Mouse (Mus musculus) G1E (cell line): ENCODE results near the gene Serinc3. TPM values are rescaled to one million over a fixed set of nuclear protein-coding genes. Genes with fewer than 3 reads are reported as not detected.

ENCODE experiments used
- ATAC-seq: 2 replicates; pipeline ENCODE4 v1.8.0; 2016; ENCODE audit warnings: mild to moderate bottlenecking; ENCODE audit not compliant: insufficient number of reproducible peaks, poor library complexity, low FRiP score, severe bottlenecking; ENCODE audit errors: extremely low read depth
- DNase-seq: peaks from one replicate; pipeline ENCODE4 v3.0.0; 2012; ENCODE audit warnings: low spot score
- H3K27me3 ChIP-seq: 2 replicates; pipeline ENCODE4 v1.6.1; 2012; ENCODE audit warnings: mild to moderate bottlenecking, low read length, inconsistent platforms; ENCODE audit not compliant: insufficient read depth
- H3K36me3 ChIP-seq: replicated peaks from 2 replicates; pipeline ENCODE3; 2012; ENCODE audit warnings: mild to moderate bottlenecking, inconsistent platforms
- H3K4me1 ChIP-seq: 2 replicates; pipeline ENCODE4 v1.6.1; 2012; ENCODE audit warnings: low read depth, low read length, inconsistent platforms, mixed read lengths; ENCODE audit not compliant: insufficient read depth
- H3K4me3 ChIP-seq: 2 replicates; pipeline ENCODE4 v1.5.1; 2012; ENCODE audit warnings: low read depth, mild to moderate bottlenecking, inconsistent platforms, low read length, moderate library complexity, mixed read lengths
- H3K9me3 ChIP-seq: replicated peaks from 2 replicates; pipeline ENCODE4 v1.6.1; 2012; ENCODE audit warnings: inconsistent platforms
- CTCF ChIP-seq: IDR thresholded peaks from 2 replicates; pipeline ENCODE4 v1.5.1; 2012; ENCODE audit warnings: low read depth, low read length, inconsistent platforms, mixed read lengths
- GATA1 ChIP-seq: IDR thresholded peaks from 2 replicates; pipeline ENCODE4 v1.6.1; 2012; ENCODE audit warnings: borderline replicate concordance, low read length, inconsistent platforms, mixed read lengths
- GATA2 ChIP-seq: IDR thresholded peaks from 2 replicates; pipeline ENCODE4 v1.6.1; 2012; ENCODE audit warnings: low read depth, low read length, inconsistent platforms, borderline replicate concordance
- POLR2AphosphoS5 ChIP-seq: IDR thresholded peaks from 2 replicates; pipeline ENCODE4 v1.6.1; 2012; ENCODE audit warnings: low read depth, low read length, inconsistent platforms; ENCODE audit not compliant: insufficient replicate concordance
- TAL1 ChIP-seq: conservative IDR thresholded peaks from 2 replicates; pipeline ENCODE4 v1.6.1; 2012; ENCODE audit warnings: low read depth, low read length, inconsistent platforms, mixed read lengths
- polyA plus RNA-seq: library from polyadenylated mRNA; stranded (reverse); fragments of >175 nt; gene quantifications from 2 replicates; pipeline ENCODE4 v1.2.3, GENCODE M21; 2012
- total RNA-seq, 2 experiments: library from RNA; stranded (forward) in 1 of 2; stranded (reverse) in 1 of 2; fragments of 200-1000 nt in 1 of 2; fragments of >200 nt in 1 of 2; fragmentation: Nextera tagmentation in 1 of 2; gene quantifications; 2 replicates each; pipeline ENCODE4 v1.2.3; 2014 to 2017

Gene Serinc3
- total and polyA plus RNA-seq, 3 experiments = 7.2 to 156 (median 55.0) TPM

GRCm38 (mm10) chr2:163583226-163584087 lies 61.5 kb downstream of the Serinc3 start:
- ATAC-seq (no peak), DNase-seq (no peak)
- Histone ChIP-seq H3K4me1 (no peaks in the 10 kb centered on the region), H3K36me3 (no peaks in the 10 kb centered on the region), H3K27me3 (no peaks in the 10 kb centered on the region), H3K9me3 (no peaks in the 10 kb centered on the region), H3K4me3 (no peak overlapping the region)
- TF ChIP-seq CTCF = no peak
- no peak for TF ChIP-seq POLR2AphosphoS5
- no peak for TF ChIP-seq GATA1
- TF ChIP-seq GATA2 = no peak
- no peak for TF ChIP-seq TAL1

- Histone ChIP-seq H3K27me3 (0 out of 2 replicates have a peak, but pooled peaks cover 2% of the 10 kb centered on the region), H3K36me3 (no peaks in the 10 kb centered on the region), H3K9me3 (no peaks in the 10 kb centered on the region), H3K4me1 (no peaks in the 10 kb centered on the region), H3K4me3 (no peak overlapping the region)
- ATAC-seq (no peak), DNase-seq (no peak)
- TF ChIP-seq GATA2 (no peak), GATA1 (no peak), POLR2AphosphoS5 (no peak)
Measured at GRCm38 (mm10) chr2:163580069-163580945, 64.6 kb downstream of the Serinc3 start.

GRCm38 (mm10) chr2:163577986-163578385 lies 66.9 kb downstream of the Serinc3 start:
- Histone ChIP-seq H3K4me3 (no peak overlapping the region), H3K9me3 (no peaks in the 10 kb centered on the region), H3K27me3 (0 out of 2 replicates have a peak, but pooled peaks cover 8% of the 10 kb centered on the region), H3K4me1 (no peaks in the 10 kb centered on the region), H3K36me3 (no peaks in the 10 kb centered on the region)
- TF ChIP-seq POLR2AphosphoS5 (no peak), TAL1 (no peak), CTCF (no peak), GATA2 (no peak), GATA1 (no peak)
- ATAC-seq (no peak), DNase-seq (no peak)

GRCm38 (mm10) chr2:163575248-163575647 lies 69.7 kb downstream of the Serinc3 start:
- no peak for DNase-seq
- Histone ChIP-seq H3K4me1 (no peaks in the 10 kb centered on the region), H3K27me3 (0 out of 2 replicates have a peak, but pooled peaks cover 8% of the 10 kb centered on the region), H3K36me3 (no peaks in the 10 kb centered on the region), H3K9me3 (no peaks in the 10 kb centered on the region), H3K4me3 (no peak overlapping the region)
- ATAC-seq = no peak
- no peak for TF ChIP-seq TAL1
- no peak for TF ChIP-seq POLR2AphosphoS5
- TF ChIP-seq CTCF = no peak
- no peak for TF ChIP-seq GATA2
- no peak for TF ChIP-seq GATA1

GRCm38 (mm10) chr2:163574321-163574720 lies 70.6 kb downstream of the Serinc3 start:
- DNase-seq = no peak
- Histone ChIP-seq H3K4me3 (no peak overlapping the region), H3K4me1 (no peaks in the 10 kb centered on the region), H3K9me3 (no peaks in the 10 kb centered on the region), H3K36me3 (no peaks in the 10 kb centered on the region), H3K27me3 (peaks cover 12% of the 10 kb centered on the region; the same call in 1 of the 2 replicates)
- ATAC-seq = no peak
- TF ChIP-seq TAL1 (no peak), CTCF (no peak), GATA1 (no peak), POLR2AphosphoS5 (no peak), GATA2 (no peak)

Other genes starting within 250 kb of the Serinc3 start
- not detected in 2 replicates for gene Jph2, start 247.1 kb downstream of the Serinc3 start, total RNA-seq (2014; fragmentation: Nextera tagmentation)
- gene Jph2, start 247.1 kb downstream of the Serinc3 start, total RNA-seq (2017) = 0.05 TPM in 1 of 2 replicates, not detected in the other
- not detected in 2 replicates for gene Jph2, start 247.1 kb downstream of the Serinc3 start, polyA plus RNA-seq
- gene Oser1, start 220.4 kb downstream of the Serinc3 start, total RNA-seq (2014; fragmentation: Nextera tagmentation) = 42.0 and 42.5 TPM in 2 replicates
- gene Oser1, start 220.4 kb downstream of the Serinc3 start, total RNA-seq (2017) = 84.2 and 89.8 TPM in 2 replicates
- gene Oser1, start 220.4 kb downstream of the Serinc3 start, polyA plus RNA-seq = 14.0 TPM in 2 replicates
- gene Gdap1l1, start 206.7 kb downstream of the Serinc3 start, total RNA-seq (2014; fragmentation: Nextera tagmentation) = not detected in 2 replicates
- gene Gdap1l1, start 206.7 kb downstream of the Serinc3 start, total RNA-seq (2017) = 0.16 TPM in 1 of 2 replicates, not detected in the other
- not detected in 2 replicates for gene Gdap1l1, start 206.7 kb downstream of the Serinc3 start, polyA plus RNA-seq
- 4.6 and 4.8 TPM in 2 replicates for gene Fitm2, start 172.5 kb downstream of the Serinc3 start, total RNA-seq (2014; fragmentation: Nextera tagmentation)
- gene Fitm2, start 172.5 kb downstream of the Serinc3 start, total RNA-seq (2017) = 5.9 and 6.8 TPM in 2 replicates
- 3.8 and 4.0 TPM in 2 replicates for gene Fitm2, start 172.5 kb downstream of the Serinc3 start, polyA plus RNA-seq
- gene R3hdml, start 152.8 kb downstream of the Serinc3 start, total RNA-seq (2014; fragmentation: Nextera tagmentation) = not detected in 2 replicates
- gene R3hdml, start 152.8 kb downstream of the Serinc3 start, total RNA-seq (2017) = not detected in 2 replicates
- not detected in 2 replicates for gene R3hdml, start 152.8 kb downstream of the Serinc3 start, polyA plus RNA-seq
- 0.19 and 0.38 TPM in 2 replicates for gene Hnf4a, start 138.3 kb downstream of the Serinc3 start, total RNA-seq (2014; fragmentation: Nextera tagmentation)
- gene Hnf4a, start 138.3 kb downstream of the Serinc3 start, total RNA-seq (2017) = 0.05 and 0.17 TPM in 2 replicates
- gene Hnf4a, start 138.3 kb downstream of the Serinc3 start, polyA plus RNA-seq = 0.17 and 0.26 TPM in 2 replicates
- 20.5 and 23.0 TPM in 2 replicates for gene Ttpal, start 42.8 kb downstream of the Serinc3 start, total RNA-seq (2014; fragmentation: Nextera tagmentation)
- gene Ttpal, start 42.8 kb downstream of the Serinc3 start, total RNA-seq (2017) = 18.4 and 22.3 TPM in 2 replicates
- gene Ttpal, start 42.8 kb downstream of the Serinc3 start, polyA plus RNA-seq = 13.8 and 18.2 TPM in 2 replicates
- 17.7 and 47.9 TPM in 2 replicates for gene Pkig, start 13.3 kb upstream of the Serinc3 start, total RNA-seq (2014; fragmentation: Nextera tagmentation)
- 28.1 and 28.8 TPM in 2 replicates for gene Pkig, start 13.3 kb upstream of the Serinc3 start, total RNA-seq (2017)
- 166 and 211 TPM in 2 replicates for gene Pkig, start 13.3 kb upstream of the Serinc3 start, polyA plus RNA-seq
- gene Ada, start 105.1 kb upstream of the Serinc3 start, total RNA-seq (2014; fragmentation: Nextera tagmentation) = 0.87 TPM in 1 of 2 replicates, not detected in the other
- 0.17 and 0.22 TPM in 2 replicates for gene Ada, start 105.1 kb upstream of the Serinc3 start, total RNA-seq (2017)
- gene Ada, start 105.1 kb upstream of the Serinc3 start, polyA plus RNA-seq = 0.37 and 0.39 TPM in 2 replicates
- gene Ccn5, start 175.7 kb upstream of the Serinc3 start, total RNA-seq (2014; fragmentation: Nextera tagmentation) = not detected in 2 replicates
- gene Ccn5, start 175.7 kb upstream of the Serinc3 start, total RNA-seq (2017) = not detected in 2 replicates
- gene Ccn5, start 175.7 kb upstream of the Serinc3 start, polyA plus RNA-seq = not detected in 2 replicates
- gene Kcnk15, start 208.5 kb upstream of the Serinc3 start, total RNA-seq (2014; fragmentation: Nextera tagmentation) = not detected in 2 replicates
- gene Kcnk15, start 208.5 kb upstream of the Serinc3 start, total RNA-seq (2017) = not detected in 2 replicates
- gene Kcnk15, start 208.5 kb upstream of the Serinc3 start, polyA plus RNA-seq = not detected in 2 replicates